Mouse (Mus musculus) ES-Bruce4 (cell line): ENCODE measurements around the gene Plvap.

Experiments used
- CTCF ChIP-seq: IDR thresholded peaks from one replicate; pipeline ENCODE4 v1.8.1; 2011; ENCODE audit warnings: low read depth, low read length
- EP300 ChIP-seq: IDR thresholded peaks from 2 replicates; pipeline ENCODE4 v1.6.1; 2011; ENCODE audit warnings: low read depth, low read length; ENCODE audit not compliant: insufficient read depth
- POLR2A ChIP-seq: IDR thresholded peaks from one replicate; pipeline ENCODE4 v1.8.1; 2011; ENCODE audit warnings: low read length; ENCODE audit not compliant: insufficient read depth

- TF ChIP-seq CTCF (no peak), EP300 (no peak), POLR2A (no peak)
Measured at GRCm38 (mm10) chr8:71542632-71543343, 31.2 kb upstream of the Plvap start, which contains the start of gene Mvb12a.
